Mouse (Mus musculus) cerebellum, adult 8-10 months (tissue): ENCODE measurements around the gene Pla2g4a.
"Not testable (repeated sequence)": the region's sequence is repeated elsewhere in the genome, so short reads cannot be mapped to it uniquely, and the experiment has no call there.

Experiments used
- DNase-seq: peaks from one replicate; pipeline ENCODE4 v3.0.0; 2022

The Pla2g4a gene

DNA sequence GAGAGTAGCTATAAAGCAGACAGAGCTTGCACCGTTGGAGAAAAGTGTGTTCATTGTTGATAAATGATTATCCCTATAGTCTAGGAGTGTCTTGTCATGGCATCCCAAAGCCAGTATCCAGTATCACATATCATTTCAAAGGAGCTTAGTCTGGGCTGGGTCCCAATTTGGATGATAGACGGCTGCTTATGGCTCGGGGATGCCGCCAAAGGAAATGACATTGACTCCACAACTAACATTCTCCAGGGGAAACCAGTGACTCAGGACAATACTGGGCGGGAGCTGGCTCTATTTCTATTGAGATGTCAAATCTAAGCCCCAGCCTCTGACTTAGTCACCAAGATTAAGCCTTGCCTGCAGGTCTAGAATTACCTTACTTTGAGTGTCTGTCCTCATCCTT, 31.9 kb downstream of the Pla2g4a start:
- DNase-seq, result no peak

GRCm38 (mm10) chr1:149923737-149924136, 37.4 kb downstream of the Pla2g4a start:
- DNase-seq, result not testable (repeated sequence)

- no peak for DNase-seq
Observed at GRCm38 (mm10) chr1:149922219-149922618, 38.9 kb downstream of the Pla2g4a start.

DNA sequence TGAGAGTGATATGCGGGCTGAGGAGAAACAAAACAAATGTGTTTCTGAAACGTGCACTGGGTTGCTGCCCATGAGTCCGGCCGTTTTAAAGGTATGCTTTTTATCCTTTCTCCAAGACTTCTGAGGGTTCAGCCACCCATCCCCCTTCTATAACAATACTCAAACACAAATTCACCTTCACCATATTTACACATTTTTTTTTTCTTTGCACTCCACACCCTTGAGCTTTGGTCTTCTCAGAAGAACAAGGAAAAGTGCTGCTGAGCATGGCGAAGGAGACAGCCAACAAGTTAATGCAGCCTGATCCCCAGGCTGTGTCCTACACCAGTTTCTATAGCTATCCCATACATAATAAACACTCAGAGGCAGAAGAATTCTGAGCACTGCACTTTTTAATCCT, 39.8 kb downstream of the Pla2g4a start:
- no peak for DNase-seq

DNA sequence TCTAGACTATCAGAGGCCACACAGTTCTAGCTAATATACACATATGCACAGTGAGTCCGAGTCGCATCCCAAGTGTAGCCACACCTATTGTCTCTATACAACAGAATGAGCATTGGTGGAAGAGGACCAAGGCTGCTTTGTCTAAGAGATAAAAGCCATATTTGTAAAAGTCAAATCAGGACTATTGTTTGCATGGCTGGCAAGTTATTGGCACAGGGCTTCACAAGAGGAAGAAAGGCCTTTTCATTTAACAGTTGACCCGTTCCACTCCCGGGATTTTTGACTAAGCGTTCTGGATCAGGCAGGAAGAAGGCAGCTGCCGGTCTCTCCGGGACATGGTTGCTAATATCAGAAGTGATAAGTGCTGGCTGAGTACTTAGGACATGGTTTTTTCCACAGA, 41.8 kb downstream of the Pla2g4a start:
- DNase-seq, result no peak

- DNase-seq, result no peak
Observed at GRCm38 (mm10) chr1:149912984-149913383, 48.1 kb downstream of the Pla2g4a start.

- no peak for DNase-seq
Observed at GRCm38 (mm10) chr1:149911050-149911449, 50.0 kb downstream of the Pla2g4a start.

- DNase-seq, result no peak
Observed at GRCm38 (mm10) chr1:149898001-149898625, 63.0 kb downstream of the Pla2g4a start.

GRCm38 (mm10) chr1:149896590-149896989, 64.5 kb downstream of the Pla2g4a start:
- DNase-seq, result no peak

DNA sequence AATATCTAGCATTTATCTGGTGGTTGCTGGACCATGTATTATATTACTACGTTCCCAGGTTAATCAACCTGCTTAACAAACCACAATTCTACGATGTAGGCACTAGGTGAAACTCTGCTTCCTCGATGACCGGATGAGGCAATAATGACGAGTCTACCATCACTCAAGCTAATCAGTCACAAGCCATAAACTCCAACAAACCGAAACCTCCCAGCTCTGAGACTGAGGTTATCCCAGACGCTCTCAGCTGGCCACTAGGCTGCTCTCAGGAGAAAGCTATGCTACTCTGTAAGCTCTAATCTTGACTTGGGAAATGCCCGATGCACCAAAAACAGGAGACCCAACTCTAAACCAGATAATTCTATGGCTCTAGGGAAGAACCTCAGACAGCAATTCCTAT, 66.2 kb downstream of the Pla2g4a start:
- no peak for DNase-seq

GRCm38 (mm10) chr1:149893903-149894302, 67.2 kb downstream of the Pla2g4a start:
- no peak for DNase-seq

DNA sequence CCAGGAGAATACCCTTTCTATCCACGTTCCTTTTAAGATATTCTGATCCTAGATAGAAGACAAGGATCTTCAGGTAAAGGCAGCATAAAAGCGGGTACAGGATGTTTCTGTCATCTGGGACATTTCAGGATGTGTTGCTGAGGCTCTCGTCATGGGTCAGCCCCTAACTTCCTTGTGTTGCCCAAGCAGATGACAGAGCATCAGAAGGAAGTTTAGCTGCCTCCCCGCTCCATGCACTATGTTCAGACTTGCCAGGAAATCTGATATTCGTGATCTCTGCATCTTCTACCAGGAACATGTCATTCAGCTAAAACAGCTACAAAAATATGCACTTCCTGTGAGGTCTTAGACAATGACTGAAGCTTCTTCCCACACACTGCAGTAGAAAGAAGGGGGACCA, 70.0 kb downstream of the Pla2g4a start:
- DNase-seq, result no peak

GRCm38 (mm10) chr1:149882419-149883025, 78.6 kb downstream of the Pla2g4a start:
- no peak for DNase-seq

GRCm38 (mm10) chr1:149878175-149878574, 82.9 kb downstream of the Pla2g4a start:
- DNase-seq, result no peak

DNA sequence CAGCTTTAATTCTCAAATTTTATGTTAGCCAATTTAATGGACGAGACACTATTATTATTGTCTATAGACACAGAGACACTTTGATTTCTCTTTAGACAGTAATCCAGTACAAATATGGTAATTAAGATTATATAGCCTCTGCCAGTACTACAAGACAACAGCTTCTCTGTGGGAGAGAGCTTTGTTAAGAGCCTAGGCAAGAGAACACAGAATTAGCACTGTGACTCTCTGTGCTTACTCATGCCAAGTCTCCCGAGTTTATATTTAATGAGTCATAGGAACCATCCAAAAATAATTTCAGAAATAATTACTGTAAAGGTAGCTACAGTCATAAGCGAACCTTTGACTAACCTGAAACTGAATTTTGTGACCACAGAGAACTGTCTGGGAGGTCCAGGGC, 84.6 kb downstream of the Pla2g4a start:
- no peak for DNase-seq

DNA sequence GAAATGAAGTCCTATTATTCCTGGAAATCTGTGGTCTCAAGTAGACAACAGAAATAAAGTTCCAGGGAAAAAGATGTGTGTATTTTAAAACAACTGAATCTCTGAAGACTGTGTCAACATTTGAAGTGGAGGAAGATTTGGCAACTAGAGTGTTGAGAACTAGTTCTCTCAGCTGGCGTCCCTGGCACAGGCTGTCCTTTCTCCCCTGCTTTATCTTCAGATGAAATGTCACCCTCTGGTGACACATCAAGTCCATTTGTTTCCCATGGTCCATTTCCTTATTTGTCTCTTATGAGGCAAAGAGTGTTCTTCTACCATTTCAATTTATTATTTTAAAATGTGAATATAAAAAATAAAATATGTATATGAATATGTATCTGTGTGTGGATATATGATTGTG, 89.5 kb downstream of the Pla2g4a start:
- no peak for DNase-seq

GRCm38 (mm10) chr1:149867323-149867722, 93.8 kb downstream of the Pla2g4a start:
- DNase-seq, result no peak

- no peak for DNase-seq
Observed at GRCm38 (mm10) chr1:149866202-149866601, 94.9 kb downstream of the Pla2g4a start.

DNA sequence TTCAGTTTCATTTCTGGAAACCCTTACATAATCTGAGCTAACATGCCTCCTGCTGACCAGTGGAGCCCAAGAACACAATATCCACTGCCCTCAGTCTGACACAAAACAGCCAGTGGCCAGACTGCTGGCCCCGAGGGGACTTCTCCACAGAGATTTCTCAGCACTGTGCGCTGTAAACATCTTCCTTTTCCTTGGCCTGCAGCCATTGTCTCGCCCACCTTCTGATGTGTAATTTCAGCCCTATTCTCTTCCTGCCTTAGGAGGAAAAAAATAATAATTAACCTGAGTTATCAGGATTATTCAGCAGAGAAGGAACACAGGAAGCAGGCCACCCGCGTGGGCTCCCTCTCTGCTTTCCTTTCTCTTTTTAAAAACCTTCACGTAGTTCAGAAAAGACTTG, 98.3 kb downstream of the Pla2g4a start:
- DNase-seq, result no peak

GRCm38 (mm10) chr1:149862181-149862580, 98.9 kb downstream of the Pla2g4a start:
- DNase-seq, result no peak

GRCm38 (mm10) chr1:149861543-149861942, 99.5 kb downstream of the Pla2g4a start:
- DNase-seq, result no peak

DNA sequence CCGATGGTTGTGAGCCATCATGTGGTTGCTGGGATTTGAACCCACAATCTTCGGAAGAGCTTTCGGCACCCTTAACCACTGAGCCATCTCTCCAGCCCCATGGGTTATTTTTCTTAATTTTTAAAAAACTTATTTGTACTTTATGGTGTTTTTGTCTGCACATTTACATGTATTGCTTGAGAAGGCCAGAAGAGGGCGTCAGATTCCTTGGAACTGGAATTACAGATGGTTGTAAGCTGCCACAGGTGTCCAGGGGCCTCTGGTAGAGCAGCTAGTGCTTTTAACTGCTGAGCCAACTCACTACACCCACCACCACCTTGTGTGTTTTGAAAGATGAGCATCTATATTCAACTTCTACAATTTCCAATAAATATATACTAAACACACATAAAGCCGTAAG, 102.4 kb downstream of the Pla2g4a start:
- DNase-seq, result no peak

DNA sequence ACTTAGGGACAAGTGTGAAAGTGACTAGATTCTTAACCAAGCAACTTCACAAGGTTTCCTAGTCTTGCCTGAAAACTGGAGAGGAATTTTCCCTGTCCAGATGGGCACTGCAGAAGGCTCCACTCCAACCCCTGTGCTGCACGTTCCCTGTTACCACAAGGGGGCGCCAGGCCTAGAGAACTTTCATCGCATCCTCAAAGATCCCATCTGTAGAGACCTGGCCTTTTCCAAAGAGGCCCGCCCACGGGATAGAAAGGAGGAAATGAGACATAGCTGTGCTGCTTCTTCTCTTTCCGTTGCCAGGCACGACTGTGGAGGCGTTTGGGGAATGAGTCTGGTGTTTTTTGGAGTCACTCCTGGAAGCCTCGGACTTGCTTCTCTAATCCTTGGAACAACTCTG, 104.4 kb downstream of the Pla2g4a start:
- peak; percentile 5 for DNase-seq

GRCm38 (mm10) chr1:149855581-149855980, 105.5 kb downstream of the Pla2g4a start:
- no peak for DNase-seq

DNA sequence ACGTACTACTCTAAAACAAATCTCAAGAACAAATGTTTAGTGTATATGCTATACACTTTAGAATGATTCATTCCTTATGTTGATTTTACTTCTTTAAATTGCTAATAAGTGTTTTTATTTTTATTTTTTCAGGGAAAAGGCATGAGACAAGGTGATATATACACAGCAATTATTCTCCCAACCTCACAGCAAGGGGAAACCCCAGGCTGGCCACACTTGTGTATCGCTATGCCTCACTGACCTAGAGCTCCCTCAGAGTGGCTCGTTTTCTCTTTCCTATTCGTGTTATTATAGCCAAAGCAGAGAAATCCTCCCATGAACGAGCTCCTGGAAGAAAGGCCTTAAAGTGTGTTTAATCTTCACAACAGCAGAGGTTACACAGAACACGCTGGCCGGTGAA, 106.2 kb downstream of the Pla2g4a start:
- DNase-seq, result no peak
